Mouse (Mus musculus) thymus, adult 2 months (tissue): ENCODE measurements at regions not wholly inside any gene's neighbourhood (a gene's known extent, or its start where the extent isn't known, plus 50 kb on each side); places are given as distances from the start of the nearest gene placed in this dataset.

Source experiments
- CTCF ChIP-seq: fragments of 200-500 bp; IDR thresholded peaks from 2 replicates; pipeline ENCODE4 v1.5.1; 2012; ENCODE audit warnings: mild to moderate bottlenecking, control low read depth, low read length, moderate library complexity, borderline replicate concordance; ENCODE audit not compliant: control insufficient read depth, poor library complexity, insufficient read depth; ENCODE audit errors: extremely low read depth
- POLR2A ChIP-seq: fragments of 200-500 bp; IDR thresholded peaks from 2 replicates; pipeline ENCODE4 v1.6.1; 2012; ENCODE audit warnings: mild to moderate bottlenecking, low read length, control low read depth, moderate library complexity; ENCODE audit not compliant: control insufficient read depth, poor library complexity, insufficient read depth; ENCODE audit errors: extremely low read depth

DNA sequence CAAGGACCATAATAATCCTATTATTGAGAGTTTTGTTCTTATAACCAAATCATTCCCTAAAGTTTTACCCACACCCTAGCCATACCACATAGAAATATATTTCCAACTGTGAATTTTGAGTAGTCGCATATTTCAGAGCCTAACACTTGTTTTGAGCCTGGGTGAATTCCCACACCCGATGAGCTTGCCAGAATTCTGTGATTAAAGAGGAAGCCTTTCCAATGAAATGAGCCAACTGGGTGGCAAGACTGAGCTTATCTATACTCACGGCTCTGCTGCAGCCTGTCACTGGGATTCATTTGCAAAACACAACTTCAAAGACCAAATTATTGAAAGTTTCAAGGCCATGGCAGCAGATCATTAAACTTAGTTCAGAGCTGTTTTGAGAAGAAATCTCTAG, 582.3 kb upstream of the Fam98a start:
- no peak for TF ChIP-seq CTCF
- no peak for TF ChIP-seq POLR2A
